Mouse (Mus musculus) hindbrain, embryonic 16.5 days (tissue): Measurements from ENCODE around the gene Tnnt2. TPM values are rescaled to one million over a fixed set of nuclear protein-coding genes. Genes with fewer than 3 reads are reported as not detected.

Experiments used
- ATAC-seq: fragments of 200-750 bp; cut with Nextera tagmentation; 2 replicates; pipeline ENCODE4 v1.8.0; 2017; ENCODE audit warnings: moderate TSS enrichment, moderate library complexity
- H3K27ac ChIP-seq: fragments of 300-500 bp; sonication (generic); 2 replicates; pipeline ENCODE4 v1.5.1; 2014; ENCODE audit warnings: low read depth, mild to moderate bottlenecking, control low read depth, low read length, moderate library complexity
- H3K27me3 ChIP-seq: fragments of 300-500 bp; sonication (generic); replicated peaks from 2 replicates; pipeline ENCODE4 v1.6.1; 2014; ENCODE audit warnings: low read length; ENCODE audit not compliant: control insufficient read depth, insufficient read depth
- H3K36me3 ChIP-seq: fragments of 300-500 bp; sonication (generic); 2 replicates; pipeline ENCODE4 v1.6.1; 2014; ENCODE audit warnings: mild to moderate bottlenecking, low read length, moderate library complexity, mixed read lengths; ENCODE audit not compliant: control insufficient read depth, insufficient read depth
- H3K4me1 ChIP-seq: fragments of 300-500 bp; sonication (generic); 2 replicates; pipeline ENCODE4 v1.6.1; 2014; ENCODE audit warnings: low read depth, low read length; ENCODE audit not compliant: control insufficient read depth, insufficient read depth
- H3K4me2 ChIP-seq: fragments of 300-500 bp; sonication (generic); 2 replicates; pipeline ENCODE4 v1.6.1; 2014; ENCODE audit warnings: mild to moderate bottlenecking, low read length, control low read depth, moderate library complexity
- H3K4me3 ChIP-seq: fragments of 300-500 bp; sonication (generic); 2 replicates; pipeline ENCODE4 v1.5.1; 2014; ENCODE audit warnings: mild to moderate bottlenecking, low read length, control low read depth, moderate library complexity
- H3K9ac ChIP-seq: fragments of 300-500 bp; sonication (generic); 2 replicates; pipeline ENCODE4 v1.6.1; 2014; ENCODE audit warnings: low read depth, mild to moderate bottlenecking, control low read depth, low read length, moderate library complexity
- H3K9me3 ChIP-seq: fragments of 300-500 bp; sonication (generic); 2 replicates; pipeline ENCODE4 v1.6.1; 2014; ENCODE audit warnings: mild to moderate bottlenecking, low read length, moderate library complexity; ENCODE audit not compliant: control insufficient read depth
- WGBS: fragments of 180-500 bp; shearing (Covaris S2); extraction: QIAGEN DNeasy Blood & Tissue Kit; methylation state at CpG from one replicate; pipeline ENCODE4 v1.1.7; 2014; 5-methylcytosine and 5-hydroxymethylcytosine counted together
- polyA plus RNA-seq: library from polyadenylated mRNA; unstranded; fragments of >200 nt; fragmentation: Nextera tagmentation; extraction: Ambion mirVana; gene quantifications from 2 replicates; pipeline ENCODE4 v1.2.1, GENCODE M21; 2015

The Tnnt2 gene
- polyA plus RNA-seq, 1 experiment from 2014 or later = 1.5 TPM

- no peak overlapping the region for H3K4me2 ChIP-seq
- no peak overlapping the region for H3K4me3 ChIP-seq
- H3K9me3 ChIP-seq = no peaks in the 10 kb centered on the region
- H3K9ac ChIP-seq = no peak overlapping the region
- ATAC-seq = no peak
- no peaks in the 10 kb centered on the region for H3K27me3 ChIP-seq
- no peaks in the 10 kb centered on the region for H3K4me1 ChIP-seq
- H3K36me3 ChIP-seq = no peaks in the 10 kb centered on the region
- H3K27ac ChIP-seq = no peak overlapping the region
- WGBS = 73% methylated on average over 10 of the region's 10 CpGs
These were observed 46.4 kb downstream of the Tnnt2 start for GRCm38 (mm10) chr1:135882385-135883109.

GRCm38 (mm10) chr1:135889461-135890185, 53.5 kb downstream of the Tnnt2 start:
- Histone ChIP-seq H3K9ac (no peak overlapping the region), H3K4me1 (no peaks in the 10 kb centered on the region), H3K36me3 (no peaks in the 10 kb centered on the region), H3K27me3 (no peaks in the 10 kb centered on the region), H3K4me3 (no peak overlapping the region), H3K9me3 (no peaks in the 10 kb centered on the region), H3K4me2 (no peak overlapping the region), H3K27ac (no peak overlapping the region)
- 73% methylated on average over 20 of the region's 20 CpGs for WGBS
- ATAC-seq = no peak

GRCm38 (mm10) chr1:135891424-135892216, 55.5 kb downstream of the Tnnt2 start:
- Histone ChIP-seq H3K4me3 (no peak overlapping the region), H3K36me3 (no peaks in the 10 kb centered on the region), H3K4me2 (no peak overlapping the region), H3K9me3 (no peaks in the 10 kb centered on the region), H3K9ac (no peak overlapping the region), H3K4me1 (no peaks in the 10 kb centered on the region), H3K27ac (no peak overlapping the region), H3K27me3 (no peaks in the 10 kb centered on the region)
- WGBS = 77% methylated on average over 11 of the region's 11 CpGs
- ATAC-seq = no peak

GRCm38 (mm10) chr1:135892233-135892632, 56.1 kb downstream of the Tnnt2 start:
- Histone ChIP-seq H3K9ac (no peak overlapping the region), H3K4me3 (no peak overlapping the region), H3K27me3 (no peaks in the 10 kb centered on the region), H3K9me3 (no peaks in the 10 kb centered on the region), H3K27ac (no peak overlapping the region), H3K36me3 (no peaks in the 10 kb centered on the region), H3K4me2 (no peak overlapping the region), H3K4me1 (no peaks in the 10 kb centered on the region)
- 54% methylated on average over 6 of the region's 6 CpGs for WGBS
- no peak for ATAC-seq

- Histone ChIP-seq H3K36me3 (no peaks in the 10 kb centered on the region), H3K4me1 (no peaks in the 10 kb centered on the region), H3K4me2 (no peak overlapping the region), H3K27ac (no peak overlapping the region), H3K9ac (no peak overlapping the region), H3K27me3 (no peaks in the 10 kb centered on the region), H3K4me3 (no peak overlapping the region), H3K9me3 (no peaks in the 10 kb centered on the region)
- ATAC-seq = no peak
- 84% methylated on average over 6 of the region's 6 CpGs for WGBS
These were observed 56.6 kb downstream of the Tnnt2 start for GRCm38 (mm10) chr1:135892764-135893163.

GRCm38 (mm10) chr1:135893377-135893776, 57.2 kb downstream of the Tnnt2 start:
- Histone ChIP-seq H3K36me3 (no peaks in the 10 kb centered on the region), H3K4me1 (no peaks in the 10 kb centered on the region), H3K9ac (no peak overlapping the region), H3K27me3 (no peaks in the 10 kb centered on the region), H3K9me3 (no peaks in the 10 kb centered on the region), H3K27ac (no peak overlapping the region), H3K4me3 (no peak overlapping the region), H3K4me2 (no peak overlapping the region)
- WGBS = 84% methylated on average over 3 of the region's 3 CpGs
- ATAC-seq = no peak

GRCm38 (mm10) chr1:135895367-135895766, 59.2 kb downstream of the Tnnt2 start:
- Histone ChIP-seq H3K36me3 (no peaks in the 10 kb centered on the region), H3K9ac (no peak overlapping the region), H3K4me1 (no peaks in the 10 kb centered on the region), H3K4me2 (no peak overlapping the region), H3K9me3 (no peaks in the 10 kb centered on the region), H3K27me3 (no peaks in the 10 kb centered on the region), H3K27ac (no peak overlapping the region), H3K4me3 (no peak overlapping the region)
- ATAC-seq = no peak
- WGBS = 92% methylated on average over 4 of the region's 4 CpGs

GRCm38 (mm10) chr1:135899295-135899694, 63.1 kb downstream of the Tnnt2 start:
- no peak for ATAC-seq
- H3K27ac ChIP-seq = no peak overlapping the region
- no peaks in the 10 kb centered on the region for H3K4me1 ChIP-seq
- H3K4me2 ChIP-seq = no peak overlapping the region
- no peaks in the 10 kb centered on the region for H3K9me3 ChIP-seq
- no peak overlapping the region for H3K9ac ChIP-seq
- no peak overlapping the region for H3K4me3 ChIP-seq
- no peaks in the 10 kb centered on the region for H3K27me3 ChIP-seq
- WGBS = 87% methylated on average over 6 of the region's 6 CpGs
- no peaks in the 10 kb centered on the region for H3K36me3 ChIP-seq

GRCm38 (mm10) chr1:135899991-135900515, 63.9 kb downstream of the Tnnt2 start:
- ATAC-seq = no peak
- no peaks in the 10 kb centered on the region for H3K4me1 ChIP-seq
- 76% methylated on average over 7 of the region's 7 CpGs for WGBS
- H3K36me3 ChIP-seq = no peaks in the 10 kb centered on the region
- H3K9ac ChIP-seq = no peak overlapping the region
- no peaks in the 10 kb centered on the region for H3K27me3 ChIP-seq
- no peak overlapping the region for H3K27ac ChIP-seq
- H3K9me3 ChIP-seq = no peaks in the 10 kb centered on the region
- no peak overlapping the region for H3K4me2 ChIP-seq
- H3K4me3 ChIP-seq = no peak overlapping the region
